Mouse (Mus musculus): ENCODE measurements at regions not wholly inside any gene's neighbourhood (a gene's known extent, or its start where the extent isn't known, plus 50 kb on each side); places are given as distances from the start of the nearest gene placed in this dataset.

DNA sequence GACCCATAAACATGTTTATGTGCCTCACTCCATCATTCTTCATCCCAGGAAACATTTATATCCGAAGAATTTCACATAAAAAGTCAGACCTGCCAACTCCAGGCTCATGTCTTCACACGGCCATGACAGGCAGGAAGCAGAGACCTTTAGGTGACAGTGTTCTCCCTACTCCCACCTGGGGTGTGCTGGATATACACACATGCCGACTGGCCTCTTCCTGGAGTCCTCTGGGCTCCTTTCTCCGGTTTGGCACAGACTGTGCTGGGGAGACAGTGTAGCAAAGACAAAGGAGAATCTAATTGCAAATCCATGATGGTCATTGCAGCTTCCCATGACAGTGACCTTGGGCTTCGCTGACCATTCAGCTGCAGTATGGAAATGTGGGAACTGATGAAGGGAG is 480.1 kb downstream of the Rnf144a start:
- TF ChIP-seq ZNF384 (IDR thresholded peaks at IDR 0.05; ENCODE audit: low read depth, low read length) (no peak), HCFC1 (IDR thresholded peaks at IDR 0.05; ENCODE audit: borderline replicate concordance, insufficient read depth, low read length) (no peak), ZC3H11A (IDR thresholded peaks at IDR 0.05; ENCODE audit: borderline replicate concordance, low read depth, low read length) (no peak), CHD2 (IDR thresholded peaks at IDR 0.05; ENCODE audit: low read depth, low read length) (no peak)
